Mouse (Mus musculus) kidney, adult 2 months (tissue): ENCODE results near the gene Tanc2.

Experiments used
- CTCF ChIP-seq: fragments of 200-500 bp; conservative IDR thresholded peaks from 2 replicates; pipeline ENCODE4 v1.5.1; 2011; ENCODE audit warnings: low read depth, mild to moderate bottlenecking, control low read depth, low read length, moderate library complexity, mixed read lengths; ENCODE audit not compliant: insufficient read depth, insufficient read length
- POLR2A ChIP-seq: fragments of 200-500 bp; IDR thresholded peaks from one replicate; pipeline ENCODE4 v1.6.1; 2011; ENCODE audit warnings: low read depth, low read length, control low read depth

GRCm38 (mm10) chr11:105549164-105550121 is 40.3 kb upstream of the Tanc2 start:
- TF ChIP-seq CTCF (no peak), POLR2A (no peak)
